Mouse (Mus musculus): ENCODE measurements at regions not wholly inside any gene's neighbourhood (a gene's known extent, or its start where the extent isn't known, plus 50 kb on each side); places are given as distances from the start of the nearest gene placed in this dataset.

GRCm38 (mm10) chr9:23651300-23651699 is 428.4 kb downstream of the Bmper start:
- Histone ChIP-seq H3K36me3 (ENCODE audit: insufficient read depth, low read length) (no peaks in the 10 kb centered on the region), H3K4me1 (replicated peaks; ENCODE audit: low read depth, low read length) (no peaks in the 10 kb centered on the region), H3K4me3 (replicated peaks; ENCODE audit: low read length) (no peak overlapping the region), H3K9me3 (ENCODE audit: low read length) (no peaks in the 10 kb centered on the region), H3K27me3 (ENCODE audit: insufficient read depth, low read length) (no peaks in the 10 kb centered on the region)
- TF ChIP-seq CTCF (conservative IDR thresholded peaks at IDR 0.05; ENCODE audit: low read length) (no peak), POU5F1 (IDR thresholded peaks at IDR 0.05; ENCODE audit: borderline replicate concordance, low read length) (no peak), NANOG (IDR thresholded peaks at IDR 0.05; ENCODE audit: borderline replicate concordance, low read length) (no peak)

- Histone ChIP-seq H3K4me3 (replicated peaks; ENCODE audit: low read length) (no peak overlapping the region), H3K9me3 (ENCODE audit: low read length) (no peaks in the 10 kb centered on the region), H3K36me3 (ENCODE audit: insufficient read depth, low read length) (no peaks in the 10 kb centered on the region), H3K4me1 (replicated peaks; ENCODE audit: low read depth, low read length) (no peaks in the 10 kb centered on the region), H3K27me3 (ENCODE audit: insufficient read depth, low read length) (no peaks in the 10 kb centered on the region)
- TF ChIP-seq NANOG (IDR thresholded peaks at IDR 0.05; ENCODE audit: borderline replicate concordance, low read length) (no peak), CTCF (conservative IDR thresholded peaks at IDR 0.05; ENCODE audit: low read length) (no peak), POU5F1 (IDR thresholded peaks at IDR 0.05; ENCODE audit: borderline replicate concordance, low read length) (no peak)
These were observed 430.2 kb downstream of the Bmper start for GRCm38 (mm10) chr9:23653086-23653485.

DNA sequence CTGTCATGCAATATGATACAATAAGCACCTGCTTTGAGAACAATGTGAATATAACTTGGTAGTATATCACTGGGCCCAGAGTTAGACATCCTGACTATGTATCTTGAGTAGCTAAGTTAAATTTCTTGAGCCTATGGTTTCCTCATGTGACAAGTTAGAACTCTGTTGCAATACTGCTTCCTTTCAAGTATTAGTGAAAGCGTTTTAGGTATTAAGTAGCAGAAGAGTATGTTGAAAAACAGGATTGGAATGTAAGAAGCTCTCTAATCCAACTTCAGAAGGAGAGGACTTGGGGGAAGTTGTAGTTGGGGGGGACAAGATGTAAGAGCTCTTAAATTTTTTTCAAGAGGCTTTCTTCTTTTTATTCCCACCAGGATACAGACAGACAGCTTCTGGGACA is 431.9 kb downstream of the Bmper start:
- Histone ChIP-seq H3K4me3 (replicated peaks; ENCODE audit: low read length) (no peak overlapping the region), H3K9me3 (ENCODE audit: low read length) (no peaks in the 10 kb centered on the region), H3K27me3 (ENCODE audit: insufficient read depth, low read length) (no peaks in the 10 kb centered on the region), H3K36me3 (ENCODE audit: insufficient read depth, low read length) (no peaks in the 10 kb centered on the region), H3K4me1 (replicated peaks; ENCODE audit: low read depth, low read length) (no peaks in the 10 kb centered on the region)
- no peak for TF ChIP-seq CTCF (conservative IDR thresholded peaks at IDR 0.05; ENCODE audit: low read length)
- no peak for TF ChIP-seq NANOG (IDR thresholded peaks at IDR 0.05; ENCODE audit: borderline replicate concordance, low read length)
- TF ChIP-seq POU5F1 (IDR thresholded peaks at IDR 0.05; ENCODE audit: borderline replicate concordance, low read length), result no peak

GRCm38 (mm10) chr9:23665960-23666359 is 431.8 kb upstream of the Npsr1 start:
- H3K4me1 ChIP-seq (replicated peaks; ENCODE audit: low read depth, low read length), result no peaks in the 10 kb centered on the region

GRCm38 (mm10) chr9:23669230-23669629 is 428.6 kb upstream of the Npsr1 start:
- Histone ChIP-seq H3K36me3 (ENCODE audit: insufficient read depth, low read length) (no peaks in the 10 kb centered on the region), H3K4me1 (replicated peaks; ENCODE audit: low read depth, low read length) (no peaks in the 10 kb centered on the region), H3K4me3 (replicated peaks; ENCODE audit: low read length) (no peak overlapping the region), H3K27me3 (ENCODE audit: insufficient read depth, low read length) (no peaks in the 10 kb centered on the region), H3K9me3 (ENCODE audit: low read length) (no peaks in the 10 kb centered on the region)
- no peak for TF ChIP-seq NANOG (IDR thresholded peaks at IDR 0.05; ENCODE audit: borderline replicate concordance, low read length)
- no peak for TF ChIP-seq CTCF (conservative IDR thresholded peaks at IDR 0.05; ENCODE audit: low read length)
- no peak for TF ChIP-seq POU5F1 (IDR thresholded peaks at IDR 0.05; ENCODE audit: borderline replicate concordance, low read length)

More at GRCm38 (mm10) chr9:23665960-23666359, 431.8 kb upstream of the Npsr1 start:
- no peaks in the 10 kb centered on the region for H3K36me3 ChIP-seq (ENCODE audit: insufficient read depth, low read length)
- TF ChIP-seq CTCF (conservative IDR thresholded peaks at IDR 0.05; ENCODE audit: low read length), result no peak
- TF ChIP-seq POU5F1 (IDR thresholded peaks at IDR 0.05; ENCODE audit: borderline replicate concordance, low read length), result no peak
- TF ChIP-seq NANOG (IDR thresholded peaks at IDR 0.05; ENCODE audit: borderline replicate concordance, low read length), result no peak
- no peaks in the 10 kb centered on the region for H3K27me3 ChIP-seq (ENCODE audit: insufficient read depth, low read length)
- H3K4me3 ChIP-seq (replicated peaks; ENCODE audit: low read length), result no peak overlapping the region
- no peaks in the 10 kb centered on the region for H3K9me3 ChIP-seq (ENCODE audit: low read length)

- TF ChIP-seq POU5F1 (IDR thresholded peaks at IDR 0.05; ENCODE audit: borderline replicate concordance, low read length) (no peak), NANOG (IDR thresholded peaks at IDR 0.05; ENCODE audit: borderline replicate concordance, low read length) (no peak), CTCF (conservative IDR thresholded peaks at IDR 0.05; ENCODE audit: low read length) (no peak)
- H3K36me3 ChIP-seq (ENCODE audit: insufficient read depth, low read length), result no peaks in the 10 kb centered on the region
These were observed 427.2 kb upstream of the Npsr1 start for GRCm38 (mm10) chr9:23670642-23671041.

GRCm38 (mm10) chr9:23673347-23673860 is 424.4 kb upstream of the Npsr1 start:
- Histone ChIP-seq H3K9me3 (ENCODE audit: low read length) (no peaks in the 10 kb centered on the region), H3K27me3 (ENCODE audit: insufficient read depth, low read length) (no peaks in the 10 kb centered on the region), H3K36me3 (ENCODE audit: insufficient read depth, low read length) (no peaks in the 10 kb centered on the region), H3K4me3 (replicated peaks; ENCODE audit: low read length) (no peak overlapping the region), H3K4me1 (replicated peaks; ENCODE audit: low read depth, low read length) (no peaks in the 10 kb centered on the region)
- TF ChIP-seq POU5F1 (IDR thresholded peaks at IDR 0.05; ENCODE audit: borderline replicate concordance, low read length) (no peak), CTCF (conservative IDR thresholded peaks at IDR 0.05; ENCODE audit: low read length) (no peak), NANOG (IDR thresholded peaks at IDR 0.05; ENCODE audit: borderline replicate concordance, low read length) (no peak)

More at GRCm38 (mm10) chr9:23670642-23671041, 427.2 kb upstream of the Npsr1 start:
- Histone ChIP-seq H3K9me3 (ENCODE audit: low read length) (no peaks in the 10 kb centered on the region), H3K4me1 (replicated peaks; ENCODE audit: low read depth, low read length) (no peaks in the 10 kb centered on the region), H3K27me3 (ENCODE audit: insufficient read depth, low read length) (no peaks in the 10 kb centered on the region), H3K4me3 (replicated peaks; ENCODE audit: low read length) (no peak overlapping the region)

DNA sequence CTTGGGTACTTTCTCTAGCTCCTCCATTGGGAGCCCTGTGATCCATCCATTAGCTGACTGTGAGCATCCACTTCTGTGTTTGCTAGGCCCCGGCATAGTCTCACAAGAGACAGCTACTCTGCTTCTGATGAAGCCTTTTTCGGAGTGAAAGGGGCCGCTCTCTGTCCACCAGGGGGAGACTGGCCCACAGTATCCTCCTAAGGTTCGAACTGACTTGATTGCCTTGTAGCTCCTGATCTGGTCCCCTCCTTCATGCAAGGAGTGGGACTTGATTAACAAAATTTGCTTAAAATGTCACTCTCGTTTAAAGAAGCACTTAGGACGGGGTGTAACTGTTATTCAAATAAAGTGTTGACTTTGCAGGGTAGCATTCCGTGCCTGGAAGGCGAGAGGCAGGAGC is 423.0 kb upstream of the Npsr1 start:
- H3K9me3 ChIP-seq (ENCODE audit: low read length), result no peaks in the 10 kb centered on the region
- peak; percentile 18; the same call in 1 of the 2 replicates for TF ChIP-seq CTCF (conservative IDR thresholded peaks at IDR 0.05; ENCODE audit: low read length)
- TF ChIP-seq POU5F1 (IDR thresholded peaks at IDR 0.05; ENCODE audit: borderline replicate concordance, low read length), result no peak
- TF ChIP-seq NANOG (IDR thresholded peaks at IDR 0.05; ENCODE audit: borderline replicate concordance, low read length), result no peak
- no peak overlapping the region for H3K4me3 ChIP-seq (replicated peaks; ENCODE audit: low read length)
- H3K4me1 ChIP-seq (replicated peaks; ENCODE audit: low read depth, low read length), result no peaks in the 10 kb centered on the region
- no peaks in the 10 kb centered on the region for H3K36me3 ChIP-seq (ENCODE audit: insufficient read depth, low read length)
- H3K27me3 ChIP-seq (ENCODE audit: insufficient read depth, low read length), result no peaks in the 10 kb centered on the region

DNA sequence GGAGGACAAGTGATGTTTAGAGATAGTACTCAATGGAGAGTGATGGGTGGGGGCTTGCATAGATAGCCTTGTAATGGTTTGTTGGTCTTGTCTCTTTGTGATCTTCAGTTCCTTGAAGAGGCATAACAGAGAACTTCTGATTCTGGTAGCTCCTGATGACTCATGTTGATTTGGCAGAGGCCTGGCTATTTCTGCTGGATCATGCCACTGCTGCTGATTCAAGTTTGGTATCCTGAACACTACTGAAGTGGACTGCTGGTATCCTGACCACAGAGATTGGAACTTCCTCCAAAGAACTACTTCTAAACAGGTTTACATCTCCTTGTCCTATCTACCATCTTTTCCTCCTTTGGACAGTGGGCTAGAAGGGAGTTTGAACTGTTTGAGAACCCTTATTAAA is 408.3 kb upstream of the Npsr1 start:
- no peaks in the 10 kb centered on the region for H3K27me3 ChIP-seq (ENCODE audit: insufficient read depth, low read length)
- H3K36me3 ChIP-seq (ENCODE audit: insufficient read depth, low read length), result no peaks in the 10 kb centered on the region
- no peaks in the 10 kb centered on the region for H3K4me1 ChIP-seq (replicated peaks; ENCODE audit: low read depth, low read length)
- no peak overlapping the region for H3K4me3 ChIP-seq (replicated peaks; ENCODE audit: low read length)
- H3K9me3 ChIP-seq (ENCODE audit: low read length), result peaks cover 25% of the 10 kb centered on the region
- TF ChIP-seq POU5F1 (IDR thresholded peaks at IDR 0.05; ENCODE audit: borderline replicate concordance, low read length) (no peak), CTCF (conservative IDR thresholded peaks at IDR 0.05; ENCODE audit: low read length) (no peak), NANOG (IDR thresholded peaks at IDR 0.05; ENCODE audit: borderline replicate concordance, low read length) (no peak)

All from E14TG2a.4 (cell line).